Comparison of ENCODE assay signal across 8 mouse cellular contexts in the genomic region with DNA sequence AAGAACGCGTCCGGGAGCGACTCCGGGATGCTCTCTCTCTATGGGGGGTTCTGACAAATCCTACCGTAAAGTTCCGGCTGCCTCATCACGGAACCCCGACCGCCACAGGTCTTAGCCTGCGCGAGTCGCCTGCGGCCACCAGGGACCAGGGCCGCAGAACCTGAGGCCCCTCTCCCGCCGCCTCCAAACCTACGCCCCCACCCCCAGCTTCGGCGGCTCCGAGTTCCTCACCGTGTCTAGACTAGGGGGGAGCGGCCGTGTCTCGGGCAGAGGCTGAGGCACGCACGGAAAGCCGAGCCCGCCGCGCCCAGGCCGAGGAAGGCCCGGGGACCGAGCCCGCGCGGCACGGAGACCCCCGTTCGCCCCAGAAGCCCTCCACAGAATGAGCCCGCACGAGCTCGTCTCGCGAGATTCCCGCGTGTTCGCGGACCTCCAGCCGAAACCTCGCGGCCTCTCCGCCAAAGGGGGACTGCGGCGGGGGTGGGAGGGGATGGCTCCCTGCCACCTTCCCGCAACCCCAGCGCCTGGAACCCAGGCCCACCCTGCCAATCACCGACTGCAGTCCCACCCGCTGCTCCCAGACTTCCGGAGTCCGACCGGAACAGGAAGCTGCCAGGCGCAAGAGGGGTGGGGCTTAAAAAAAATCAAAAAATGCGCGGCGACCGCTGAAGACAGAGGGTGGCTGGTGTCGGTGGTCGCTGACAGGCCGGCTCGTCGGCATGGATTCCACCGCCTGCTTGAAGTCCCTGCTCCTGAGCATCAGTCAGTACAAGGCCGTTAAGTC. TPM values are rescaled to one million over a fixed set of nuclear protein-coding genes. Genes with fewer than 3 reads are reported as not detected.
DNase-seq lines count a peak whose midpoint lies in the region; ATAC-seq and TF ChIP-seq lines count a peak whose summit lies in the region.

TSS of gene Dzip3 (minus strand) at position 607 of the 784 bp plus-strand sequence.
TSS of gene Cip2a (plus strand) at position 627 of the 784 bp plus-strand sequence.

- no peak for TF ChIP-seq CTCF in E14TG2a.4 (conservative IDR thresholded peaks at IDR 0.05; ENCODE audit: low read length)

- peak within 1 kb of the TSS; percentile 98 for H3K9ac ChIP-seq in forebrain, embryonic 13.5 days
- peak within 1 kb of the TSS; percentile 99 for H3K9ac ChIP-seq in neural tube, embryonic 15.5 days (replicated peaks)

- peak; percentile 77 for DNase-seq in c-Kit-positive CD71-positive TER-119-positive erythroid progenitor cells, embryonic 14.5 days (ENCODE audit: low spot score)
- peak; percentile 87 to 92 for DNase-seq in heart, postnatal 14 days
- peak; percentile 89 for DNase-seq in layer of hippocampus, adult 11-12 months (ENCODE audit: low spot score)
- DNase-seq in lung, adult 18-20 months, result peak; percentile 85 to 87
- peak; percentile 96 for DNase-seq in testis, postnatal 14 days (ENCODE audit: low spot score)

- H3K4me2 ChIP-seq in forebrain, embryonic 13.5 days, result peak within 1 kb of the TSS; percentile 79
- H3K4me2 ChIP-seq in neural tube, embryonic 15.5 days, result peak within 1 kb of the TSS; percentile 94

- H3K36me3 ChIP-seq in E14TG2a.4 (ENCODE audit: insufficient read depth, low read length), result peaks cover 33% of the 10 kb centered on the region
- H3K36me3 ChIP-seq in forebrain, embryonic 13.5 days (ENCODE audit: poor library complexity, severe bottlenecking), result peaks cover 4% of the 10 kb centered on the region
- no peaks in the 10 kb centered on the region for H3K36me3 ChIP-seq in neural tube, embryonic 15.5 days

- peaks cover 29% of the 10 kb centered on the region for H3K4me1 ChIP-seq in E14TG2a.4 (replicated peaks; ENCODE audit: low read depth, low read length)
- peaks cover 27% of the 10 kb centered on the region for H3K4me1 ChIP-seq in forebrain, embryonic 13.5 days
- H3K4me1 ChIP-seq in neural tube, embryonic 15.5 days, result peaks cover 21% of the 10 kb centered on the region

- peak; percentile 99 for ATAC-seq in forebrain, embryonic 13.5 days
- peak; percentile 99 for ATAC-seq in neural tube, embryonic 15.5 days (ENCODE audit: low FRiP score)

- H3K4me3 ChIP-seq in E14TG2a.4 (replicated peaks; ENCODE audit: low read length), result peak within 1 kb of the TSS; percentile 96
- H3K4me3 ChIP-seq in forebrain, embryonic 13.5 days, result peak within 1 kb of the TSS; percentile 87
- peak within 1 kb of the TSS; percentile 94 for H3K4me3 ChIP-seq in neural tube, embryonic 15.5 days (replicated peaks)

- no peaks in the 10 kb centered on the region for H3K9me3 ChIP-seq in E14TG2a.4 (ENCODE audit: low read length)
- H3K9me3 ChIP-seq in forebrain, embryonic 13.5 days (replicated peaks), result no peaks in the 10 kb centered on the region
- H3K9me3 ChIP-seq in neural tube, embryonic 15.5 days (replicated peaks), result no peaks in the 10 kb centered on the region

- peak within 1 kb of the TSS; percentile 96 for H3K27ac ChIP-seq in forebrain, embryonic 13.5 days
- H3K27ac ChIP-seq in neural tube, embryonic 15.5 days (replicated peaks), result peak within 1 kb of the TSS; percentile 96

- intact Hi-C loops in heart, postnatal 14 days (cut with DNase I), result no loop called here

- under 1% methylated on average over 74 of the region's 74 CpGs for WGBS in forebrain, embryonic 13.5 days
- WGBS in neural tube, embryonic 15.5 days, result under 1% methylated on average over 74 of the region's 74 CpGs

- no peaks in the 10 kb centered on the region for H3K27me3 ChIP-seq in E14TG2a.4 (ENCODE audit: insufficient read depth, low read length)
- H3K27me3 ChIP-seq in forebrain, embryonic 13.5 days, result no peaks in the 10 kb centered on the region
- H3K27me3 ChIP-seq in neural tube, embryonic 15.5 days (replicated peaks), result no peaks in the 10 kb centered on the region

RNA-seq across cellular contexts. Expression of gene Dzip3, which starts in this region (rescaled TPM):
- 46.5 and 51.7 TPM in 2 replicates for polyA plus RNA-seq in forebrain, embryonic 13.5 days (2015; fragmentation: Nextera tagmentation; extraction: Ambion mirVana)
- 1 to 10 TPM; 8.2 to 8.3 TPM for total RNA-seq in heart, postnatal 14 days (2021)
- polyA plus RNA-seq in neural tube, embryonic 15.5 days (2015; fragmentation: Nextera tagmentation; extraction: Ambion mirVana), result 52.1 and 57.5 TPM in 2 replicates

RNA-seq across cellular contexts. Expression of gene Cip2a, which starts in this region (rescaled TPM):
- 37.1 TPM in 2 replicates for polyA plus RNA-seq in forebrain, embryonic 13.5 days (2015; fragmentation: Nextera tagmentation; extraction: Ambion mirVana)
- total RNA-seq in heart, postnatal 14 days (2021), result 1 to 10 TPM; 2.0 to 4.2 TPM
- polyA plus RNA-seq in neural tube, embryonic 15.5 days (2015; fragmentation: Nextera tagmentation; extraction: Ambion mirVana), result 4.3 and 9.0 TPM in 2 replicates

Comparison
In these comparisons a context has a peak if more than half of its experiments do, and no peak if none do; other contexts are left out.
1. Peak in every context shown above with its lines: DNase-seq, ATAC-seq, H3K4me3 ChIP-seq and H3K27ac ChIP-seq.